Comparison of ENCODE assay signal across 10 mouse cellular contexts in the genomic region with DNA sequence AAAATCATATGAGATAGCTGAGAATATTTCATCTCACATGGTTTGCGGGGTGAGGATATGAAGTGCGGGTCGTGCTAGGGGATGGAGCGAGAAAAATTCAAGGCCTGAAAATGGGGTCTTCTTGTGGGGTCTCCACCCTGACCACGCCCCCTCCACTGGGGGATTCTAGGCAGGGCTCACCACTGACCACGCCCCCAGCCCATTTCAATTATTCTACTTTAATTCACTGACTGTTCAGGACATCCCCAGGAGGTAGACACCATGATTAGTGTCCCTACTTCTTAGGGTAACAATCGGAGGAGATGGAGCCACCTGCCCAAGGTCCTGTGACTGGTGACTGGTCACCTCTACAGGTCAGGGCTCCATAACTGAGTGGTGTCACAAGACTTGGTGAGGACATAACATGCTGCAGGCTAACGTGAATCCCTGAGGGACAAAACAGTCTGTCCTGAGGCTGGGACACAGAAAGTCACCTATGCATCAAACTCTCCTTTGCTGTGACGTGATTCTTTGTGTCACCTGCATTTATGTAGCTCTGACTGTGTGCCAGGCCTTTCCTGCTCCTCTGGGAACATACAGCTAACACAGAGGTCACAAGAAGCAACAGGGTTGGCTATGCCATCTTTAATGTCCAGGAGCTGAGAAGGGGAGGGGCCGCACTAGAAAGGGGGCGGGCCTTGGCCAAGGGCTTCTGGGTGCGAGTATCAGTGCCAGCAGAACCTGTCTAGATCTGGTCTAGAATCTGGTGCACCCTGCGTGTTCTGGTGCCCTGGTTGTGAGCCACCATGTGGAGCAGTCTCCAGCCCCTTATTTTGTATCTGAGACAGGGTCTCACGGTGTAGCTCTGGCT. TPM values are rescaled to one million over a fixed set of nuclear protein-coding genes. Genes with fewer than 3 reads are reported as not detected.
DNase-seq lines count a peak whose midpoint lies in the region; ATAC-seq lines count a peak whose summit lies in the region.
"Had no signal": no experiment of that assay in that cellular context is flagged by ENCODE, and none has a peak within 500 bp of the region (broad histone marks: within the 10 kb centered on the region; RNA-seq: fewer than 3 reads in every experiment).

No protein-coding gene starts in this region.

- H3K4me1 ChIP-seq in heart, embryonic 15.5 days (replicated peaks) = peaks cover 90% of the 10 kb centered on the region
- H3K4me1 ChIP-seq in neural tube, embryonic 12.5 days = peaks cover 81% of the 10 kb centered on the region
- peaks cover 94% of the 10 kb centered on the region for H3K4me1 ChIP-seq in limb, embryonic 10.5 days
- H3K4me1 ChIP-seq in stomach, embryonic 16.5 days (ENCODE audit: control insufficient read depth, insufficient read depth, low read length) = peaks cover 79% of the 10 kb centered on the region

- intact Hi-C loops in left cerebral cortex, postnatal 4 days (cut with DNase I) = no loop called here

- WGBS in heart, embryonic 15.5 days = 61% methylated on average over 14 of the region's 14 CpGs
- 31% methylated on average over 14 of the region's 14 CpGs for WGBS in neural tube, embryonic 12.5 days
- WGBS in limb, embryonic 10.5 days = 44% methylated on average over 14 of the region's 14 CpGs
- WGBS in stomach, embryonic 16.5 days = 51% methylated on average over 14 of the region's 14 CpGs

- H3K9me3 ChIP-seq in heart, embryonic 15.5 days (replicated peaks) = no peaks in the 10 kb centered on the region
- no peaks in the 10 kb centered on the region for H3K9me3 ChIP-seq in neural tube, embryonic 12.5 days
- no peaks in the 10 kb centered on the region for H3K9me3 ChIP-seq in limb, embryonic 10.5 days (replicated peaks)
- no peaks in the 10 kb centered on the region for H3K9me3 ChIP-seq in stomach, embryonic 16.5 days (replicated peaks; ENCODE audit: control insufficient read depth, low read length)

- no peak overlapping the region for H3K4me3 ChIP-seq in heart, embryonic 15.5 days
- no peak overlapping the region for H3K4me3 ChIP-seq in neural tube, embryonic 12.5 days
- H3K4me3 ChIP-seq in limb, embryonic 10.5 days = peak overlapping the region; percentile 36; the same call in 1 of the 2 replicates
- H3K4me3 ChIP-seq in stomach, embryonic 16.5 days (replicated peaks; ENCODE audit: low read length) = no peak overlapping the region

- no peak for DNase-seq in heart, postnatal 4 days
- no peak for DNase-seq in neural tube, embryonic 10.5 days (ENCODE audit: extremely low spot score, low spot score)
- DNase-seq in limb, embryonic 10.5 days (ENCODE audit: low spot score) = no peak
- no peak for DNase-seq in left cerebral cortex, postnatal 4 days
- DNase-seq: gastrocnemius, postnatal 36 days; kidney, adult 2 months; right cerebral cortex, postnatal 25 days had no signal

- peak overlapping the region; percentile 28 for H3K27ac ChIP-seq in heart, embryonic 15.5 days
- no peak overlapping the region for H3K27ac ChIP-seq in neural tube, embryonic 12.5 days
- no peak overlapping the region for H3K27ac ChIP-seq in limb, embryonic 10.5 days
- H3K27ac ChIP-seq in stomach, embryonic 16.5 days (ENCODE audit: low read length) = peak overlapping the region; percentile 77

- no peak overlapping the region for H3K9ac ChIP-seq in heart, embryonic 15.5 days
- H3K9ac ChIP-seq in neural tube, embryonic 12.5 days = no peak overlapping the region
- 0 out of 2 replicates have a peak overlapping the region, but pooled peaks have one; percentile 86 for H3K9ac ChIP-seq in stomach, embryonic 16.5 days (ENCODE audit: low read length)

- no peaks in the 10 kb centered on the region for H3K27me3 ChIP-seq in heart, embryonic 15.5 days
- H3K27me3 ChIP-seq in neural tube, embryonic 12.5 days (replicated peaks) = peaks cover 81% of the 10 kb centered on the region
- peaks cover 92% of the 10 kb centered on the region for H3K27me3 ChIP-seq in limb, embryonic 10.5 days (ENCODE audit: low read depth, poor library complexity, severe bottlenecking)
- H3K27me3 ChIP-seq in stomach, embryonic 16.5 days (ENCODE audit: control insufficient read depth, insufficient read depth, low read length) = peaks cover 3% of the 10 kb centered on the region; the same call in 1 of the 2 replicates

- H3K36me3 ChIP-seq in heart, embryonic 15.5 days = no peaks in the 10 kb centered on the region
- H3K36me3 ChIP-seq in neural tube, embryonic 12.5 days = no peaks in the 10 kb centered on the region
- H3K36me3 ChIP-seq in limb, embryonic 10.5 days = no peaks in the 10 kb centered on the region
- no peaks in the 10 kb centered on the region for H3K36me3 ChIP-seq in stomach, embryonic 16.5 days (ENCODE audit: control insufficient read depth, insufficient read depth, low read length)

- ATAC-seq in heart, embryonic 15.5 days (replicated peaks; ENCODE audit: insufficient number of reproducible peaks, insufficient read depth, low FRiP score, low read depth) = no peak
- no peak for ATAC-seq in neural tube, embryonic 12.5 days (ENCODE audit: low FRiP score, low read depth)
- no peak for ATAC-seq in stomach, embryonic 16.5 days (ENCODE audit: insufficient read depth, low FRiP score)

- H3K4me2 ChIP-seq in heart, embryonic 15.5 days = no peak overlapping the region; the same call in 1 of the 2 replicates
- H3K4me2 ChIP-seq in neural tube, embryonic 12.5 days (replicated peaks) = peak overlapping the region; percentile 88; the same call in 1 of the 2 replicates
- peak overlapping the region; percentile 88; the same call in 1 of the 2 replicates for H3K4me2 ChIP-seq in stomach, embryonic 16.5 days (ENCODE audit: low read depth, low read length)

RNA-seq across cellular contexts. Expression of gene Gadd45b, which starts 4.5 kb away (rescaled TPM):
- 30.8 and 34.1 TPM in 2 replicates for polyA plus RNA-seq in heart, embryonic 15.5 days (2015; fragmentation: Nextera tagmentation; extraction: Ambion mirVana)
- total RNA-seq in heart, postnatal 4 days (2021) = 1 to 10 TPM; 6.4 to 9.5 TPM
- 7.9 and 8.0 TPM in 2 replicates for polyA plus RNA-seq in neural tube, embryonic 12.5 days (2016; fragmentation: Nextera tagmentation; extraction: Ambion mirVana)
- 4.5 and 9.8 TPM in 2 replicates for polyA plus RNA-seq in limb, embryonic 10.5 days (2016; fragmentation: Nextera tagmentation; extraction: Ambion mirVana)
- polyA plus RNA-seq in stomach, embryonic 16.5 days (2015; fragmentation: Nextera tagmentation; extraction: Ambion mirVana) = 34.8 and 40.9 TPM in 2 replicates
- 1 to 10 TPM; 5.3 to 6.2 TPM for total RNA-seq in left cerebral cortex, postnatal 4 days (2021)

RNA-seq across cellular contexts. Expression of gene Lmnb2, which starts 16.3 kb away (rescaled TPM):
- 22.0 and 32.1 TPM in 2 replicates for polyA plus RNA-seq in heart, embryonic 15.5 days (2015; fragmentation: Nextera tagmentation; extraction: Ambion mirVana)
- 10 to 100 TPM; 15.5 to 17.2 TPM for total RNA-seq in heart, postnatal 4 days (2021)
- polyA plus RNA-seq in neural tube, embryonic 12.5 days (2016; fragmentation: Nextera tagmentation; extraction: Ambion mirVana) = 57.1 and 61.3 TPM in 2 replicates
- polyA plus RNA-seq in limb, embryonic 10.5 days (2016; fragmentation: Nextera tagmentation; extraction: Ambion mirVana) = 85.0 and 85.4 TPM in 2 replicates
- polyA plus RNA-seq in stomach, embryonic 16.5 days (2015; fragmentation: Nextera tagmentation; extraction: Ambion mirVana) = 43.4 and 43.9 TPM in 2 replicates
- total RNA-seq in left cerebral cortex, postnatal 4 days (2021) = 10 to 100 TPM; 28.5 to 35.7 TPM

RNA-seq across cellular contexts. Expression of gene Timm13, which starts 33.6 kb away (rescaled TPM):
- 269 and 299 TPM in 2 replicates for polyA plus RNA-seq in heart, embryonic 15.5 days (2015; fragmentation: Nextera tagmentation; extraction: Ambion mirVana)
- total RNA-seq in heart, postnatal 4 days (2021) = 100 to 1,000 TPM; 162 to 169 TPM
- polyA plus RNA-seq in neural tube, embryonic 12.5 days (2016; fragmentation: Nextera tagmentation; extraction: Ambion mirVana) = 282 and 323 TPM in 2 replicates
- polyA plus RNA-seq in limb, embryonic 10.5 days (2016; fragmentation: Nextera tagmentation; extraction: Ambion mirVana) = 342 and 401 TPM in 2 replicates
- polyA plus RNA-seq in stomach, embryonic 16.5 days (2015; fragmentation: Nextera tagmentation; extraction: Ambion mirVana) = 288 and 309 TPM in 2 replicates
- 100 to 1,000 TPM; 147 TPM for total RNA-seq in left cerebral cortex, postnatal 4 days (2021)

Comparison
In these comparisons a context has a peak if more than half of its experiments do, and no peak if none do; other contexts are left out.
1. H3K27ac ChIP-seq: peak in heart, embryonic 15.5 days (single experiment) and stomach, embryonic 16.5 days (single experiment); none in neural tube, embryonic 12.5 days (single experiment) and limb, embryonic 10.5 days (single experiment).